Mouse (Mus musculus) erythroblast, embryonic 14.5 days (primary cell): ENCODE measurements around the gene Shank1.

Experiments used
- GATA1 ChIP-seq: IDR thresholded peaks from 2 replicates; pipeline ENCODE4 v1.6.1; 2012; ENCODE audit warnings: low read length, inconsistent platforms, mixed read lengths
- TAL1 ChIP-seq: IDR thresholded peaks from 3 replicates; pipeline ENCODE4 v1.6.1; 2012; ENCODE audit warnings: low read length, inconsistent platforms, mixed read lengths

DNA sequence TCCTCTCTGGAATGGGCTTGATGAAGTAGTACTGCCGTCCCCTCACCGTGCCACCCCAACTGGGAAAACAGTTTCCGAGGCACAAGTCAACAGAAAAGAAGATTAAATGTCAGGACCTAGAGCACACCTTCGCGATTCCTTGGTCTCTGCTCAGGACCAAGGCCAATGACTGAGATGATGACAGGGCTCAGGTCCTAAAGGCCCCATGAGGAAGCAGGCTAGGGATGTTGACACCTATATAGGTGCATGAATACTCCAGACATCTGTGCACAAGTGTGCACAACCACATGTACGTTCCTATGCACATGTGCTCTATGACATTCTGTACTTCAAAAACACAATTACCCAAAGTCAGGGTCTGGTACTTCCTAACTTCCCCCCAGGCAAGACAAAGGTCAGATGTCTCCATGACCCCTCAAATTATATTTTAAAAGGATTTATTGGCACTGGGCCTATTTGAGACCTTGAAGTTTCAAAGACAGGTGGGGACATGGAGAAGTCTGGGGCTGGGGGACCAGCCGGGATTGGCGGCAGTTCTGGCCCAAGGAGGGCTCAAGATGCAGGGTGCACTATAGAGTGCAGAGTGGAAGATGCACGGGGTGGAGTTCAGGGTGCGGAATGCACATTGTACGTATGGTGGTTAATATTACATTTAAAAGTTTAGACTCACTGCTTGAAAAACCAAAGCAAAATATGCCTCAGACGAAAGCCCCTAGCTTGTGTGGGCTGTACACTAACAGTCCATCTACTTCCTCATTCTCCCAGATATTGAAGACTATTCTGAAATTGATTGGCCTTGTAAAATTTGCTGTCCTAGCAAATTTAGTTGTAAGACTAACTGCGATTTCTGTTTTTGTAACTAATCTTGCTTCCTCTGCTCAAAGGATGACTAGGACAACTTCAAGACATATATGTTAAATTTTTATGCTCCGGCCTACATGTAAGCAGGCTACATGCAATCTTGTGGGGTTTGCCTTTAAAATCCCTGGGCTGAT lies 6.4 kb upstream of the Shank1 start:
- TF ChIP-seq TAL1 (no peak), GATA1 (no peak)
